Mouse (Mus musculus): Measurements from ENCODE around the gene Ell2. TPM values are rescaled to one million over a fixed set of nuclear protein-coding genes. Genes with fewer than 3 reads are reported as not detected.

Ell2 gene
- polyA plus RNA-seq, 1 experiment = 4.1 TPM

DNA sequence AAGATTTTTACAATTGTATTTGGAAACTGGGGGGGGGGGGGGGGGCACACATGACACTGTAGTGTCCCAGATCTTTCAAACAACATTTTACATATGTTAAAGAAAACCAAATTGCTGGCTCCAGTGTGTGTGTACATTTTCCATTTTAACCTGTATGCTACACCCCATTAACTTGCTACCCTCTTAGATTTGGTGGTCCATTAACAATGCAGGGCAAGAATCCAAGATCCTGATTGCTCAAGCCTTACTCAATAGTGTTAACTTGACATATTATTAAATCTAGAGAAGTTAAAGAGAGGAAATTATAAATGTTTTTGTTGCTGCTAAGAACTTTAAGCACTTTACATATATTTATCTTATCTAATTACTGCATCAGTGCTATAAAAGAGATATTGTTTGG lies 24.2 kb downstream of the Ell2 start:
- H3K27ac ChIP-seq (ENCODE audit: insufficient read depth, low read length) = no peak overlapping the region
- no peaks in the 10 kb centered on the region; the same call in 1 of the 2 replicates for H3K4me1 ChIP-seq (ENCODE audit: control insufficient read depth, insufficient read depth, insufficient read length)
- H3K4me3 ChIP-seq (ENCODE audit: extremely low read depth, insufficient read depth, insufficient read length) = no peak overlapping the region
- no peaks in the 10 kb centered on the region for H3K27me3 ChIP-seq (ENCODE audit: control insufficient read depth, insufficient read depth, low read length)
- no peaks in the 10 kb centered on the region for H3K36me3 ChIP-seq (ENCODE audit: control insufficient read depth, insufficient read depth, low read length)
- DNase-seq (ENCODE audit: low read depth in 1 of 2, low spot score in 2 of 2) = no peak
- TF ChIP-seq POLR2A (IDR thresholded peaks at IDR 0.05; ENCODE audit: low read depth, low read length) (no peak), CTCF (IDR thresholded peaks at IDR 0.05; ENCODE audit: extremely low read depth, insufficient read depth, insufficient read length, insufficient replicate concordance) (no peak)

DNA sequence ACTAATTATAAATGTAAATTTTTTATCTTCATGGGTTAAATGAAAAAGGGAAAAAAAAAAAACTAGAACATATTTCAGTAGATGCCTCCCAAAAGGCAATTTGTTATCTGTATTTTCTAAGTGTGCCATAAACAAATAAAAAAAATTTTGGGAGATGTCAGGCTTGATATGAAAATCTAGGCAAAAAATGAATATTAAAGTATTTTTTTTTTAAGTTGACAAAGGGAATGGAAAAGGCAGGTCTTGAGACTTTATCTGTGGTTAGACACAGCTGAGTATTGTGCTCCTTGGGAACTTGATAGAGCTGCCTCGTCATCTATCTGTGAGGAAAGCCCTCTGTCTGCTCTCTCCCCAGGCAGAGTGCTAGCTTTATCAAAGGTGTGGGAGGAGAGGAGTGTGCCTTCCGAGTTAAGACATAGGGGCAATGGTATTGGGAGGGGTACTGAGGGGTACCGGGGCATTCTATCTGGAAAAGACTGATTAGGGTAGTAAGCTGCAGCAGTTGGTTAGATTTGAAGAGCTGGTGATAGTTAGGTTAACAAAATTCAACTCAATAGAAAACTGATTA lies 27.1 kb downstream of the Ell2 start:
- Histone ChIP-seq H3K27me3 (ENCODE audit: control insufficient read depth, insufficient read depth, low read length) (no peaks in the 10 kb centered on the region), H3K27ac (ENCODE audit: insufficient read depth, low read length) (no peak overlapping the region), H3K36me3 (ENCODE audit: control insufficient read depth, insufficient read depth, low read length) (no peaks in the 10 kb centered on the region), H3K4me3 (ENCODE audit: extremely low read depth, insufficient read depth, insufficient read length) (no peak overlapping the region), H3K4me1 (ENCODE audit: control insufficient read depth, insufficient read depth, insufficient read length) (peaks cover 3% of the 10 kb centered on the region; the same call in 1 of the 2 replicates)
- 74% methylated on average over 3 of the region's 3 CpGs for WGBS
- TF ChIP-seq POLR2A (IDR thresholded peaks at IDR 0.05; ENCODE audit: low read depth, low read length) (no peak), CTCF (IDR thresholded peaks at IDR 0.05; ENCODE audit: extremely low read depth, insufficient read depth, insufficient read length, insufficient replicate concordance) (no peak)
- no peak for DNase-seq (ENCODE audit: low read depth in 1 of 2, low spot score in 2 of 2)

DNA sequence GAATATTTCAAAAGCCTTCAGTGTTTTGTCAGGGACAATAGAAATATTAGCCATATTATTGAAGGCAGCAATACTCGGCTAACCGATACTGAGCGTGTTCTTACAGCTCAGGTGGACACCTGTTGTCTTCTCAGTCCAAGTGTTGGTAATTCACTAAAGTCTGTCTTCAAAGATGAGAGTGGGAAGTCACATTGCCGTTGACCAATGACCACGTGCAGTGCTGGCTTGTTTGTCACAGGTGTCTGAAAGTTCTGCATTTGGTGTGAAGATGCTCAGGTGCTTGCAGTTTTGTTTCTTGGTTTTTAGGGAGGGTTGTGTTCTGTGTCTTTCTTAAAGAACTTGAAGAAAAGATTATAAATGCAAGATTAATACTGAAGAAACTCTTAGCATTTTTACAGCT lies 27.7 kb downstream of the Ell2 start:
- no peak for DNase-seq (ENCODE audit: low read depth in 1 of 2, low spot score in 2 of 2)

DNA sequence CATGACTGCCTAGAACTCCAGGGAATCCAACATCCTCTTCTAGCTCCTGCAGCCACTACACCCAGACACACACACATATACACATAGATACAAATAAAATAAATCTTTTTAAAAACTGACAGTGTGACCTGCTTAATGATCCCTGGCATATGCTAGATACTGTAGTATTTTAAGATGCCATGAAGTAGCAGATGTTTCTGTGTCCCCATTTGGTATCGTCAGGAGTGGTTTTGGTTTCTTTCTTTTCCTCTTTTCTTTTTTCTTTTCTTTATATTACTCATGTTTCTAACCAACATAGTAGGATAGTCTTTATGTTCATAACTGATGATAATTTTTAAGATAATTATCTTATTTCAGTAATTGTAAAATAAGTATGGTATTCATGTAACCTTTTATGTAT lies 29.0 kb downstream of the Ell2 start:
- Histone ChIP-seq H3K36me3 (ENCODE audit: control insufficient read depth, insufficient read depth, low read length) (no peaks in the 10 kb centered on the region), H3K27ac (ENCODE audit: insufficient read depth, low read length) (no peak overlapping the region), H3K4me3 (ENCODE audit: extremely low read depth, insufficient read depth, insufficient read length) (no peak overlapping the region), H3K4me1 (ENCODE audit: control insufficient read depth, insufficient read depth, insufficient read length) (peaks cover 3% of the 10 kb centered on the region; the same call in 1 of the 2 replicates), H3K27me3 (ENCODE audit: control insufficient read depth, insufficient read depth, low read length) (no peaks in the 10 kb centered on the region)
- DNase-seq (ENCODE audit: low read depth in 1 of 2, low spot score in 2 of 2) = no peak
- TF ChIP-seq CTCF (IDR thresholded peaks at IDR 0.05; ENCODE audit: extremely low read depth, insufficient read depth, insufficient read length, insufficient replicate concordance) (no peak), POLR2A (IDR thresholded peaks at IDR 0.05; ENCODE audit: low read depth, low read length) (no peak)
- WGBS = 67% methylated on average over 1 of the region's 1 CpGs

More for the DNA sequence above, 27.7 kb downstream of the Ell2 start:
- TF ChIP-seq CTCF (IDR thresholded peaks at IDR 0.05; ENCODE audit: extremely low read depth, insufficient read depth, insufficient read length, insufficient replicate concordance) (no peak), POLR2A (IDR thresholded peaks at IDR 0.05; ENCODE audit: low read depth, low read length) (no peak)
- no peaks in the 10 kb centered on the region for H3K27me3 ChIP-seq (ENCODE audit: control insufficient read depth, insufficient read depth, low read length)
- no peak overlapping the region for H3K27ac ChIP-seq (ENCODE audit: insufficient read depth, low read length)
- WGBS = 75% methylated on average over 5 of the region's 5 CpGs
- H3K4me3 ChIP-seq (ENCODE audit: extremely low read depth, insufficient read depth, insufficient read length) = no peak overlapping the region
- no peaks in the 10 kb centered on the region for H3K36me3 ChIP-seq (ENCODE audit: control insufficient read depth, insufficient read depth, low read length)
- H3K4me1 ChIP-seq (ENCODE audit: control insufficient read depth, insufficient read depth, insufficient read length) = peaks cover 3% of the 10 kb centered on the region; the same call in 1 of the 2 replicates

DNA sequence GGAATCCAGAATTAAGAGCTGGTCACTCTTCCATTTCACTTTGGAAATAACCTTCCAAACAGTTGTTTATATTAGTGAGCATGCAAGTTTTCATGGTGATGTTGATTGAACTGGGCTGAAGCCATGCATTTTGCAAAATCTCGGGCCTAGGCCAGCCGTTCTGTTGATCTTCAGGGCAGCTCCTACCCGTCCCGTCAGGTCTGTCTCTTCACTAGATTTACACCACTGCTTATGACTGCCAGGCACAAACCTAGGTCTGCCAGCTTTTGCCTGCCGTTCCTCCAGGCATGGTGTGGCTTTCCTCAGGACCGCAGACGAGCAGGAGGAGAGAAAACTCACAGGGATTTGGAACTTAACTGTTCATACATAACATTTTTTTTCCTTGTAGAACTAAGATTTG lies 31.4 kb downstream of the Ell2 start:
- H3K4me3 ChIP-seq (ENCODE audit: extremely low read depth, insufficient read depth, insufficient read length) = no peak overlapping the region
- H3K27ac ChIP-seq (ENCODE audit: insufficient read depth, low read length) = no peak overlapping the region
- WGBS = 82% methylated on average over 7 of the region's 7 CpGs
- no peak for DNase-seq (ENCODE audit: low read depth in 1 of 2, low spot score in 2 of 2)
- no peaks in the 10 kb centered on the region for H3K27me3 ChIP-seq (ENCODE audit: control insufficient read depth, insufficient read depth, low read length)
- TF ChIP-seq CTCF (IDR thresholded peaks at IDR 0.05; ENCODE audit: extremely low read depth, insufficient read depth, insufficient read length, insufficient replicate concordance) (no peak), POLR2A (IDR thresholded peaks at IDR 0.05; ENCODE audit: low read depth, low read length) (no peak)
- peaks cover 3% of the 10 kb centered on the region; the same call in 1 of the 2 replicates for H3K4me1 ChIP-seq (ENCODE audit: control insufficient read depth, insufficient read depth, insufficient read length)
- no peaks in the 10 kb centered on the region for H3K36me3 ChIP-seq (ENCODE audit: control insufficient read depth, insufficient read depth, low read length)

DNA sequence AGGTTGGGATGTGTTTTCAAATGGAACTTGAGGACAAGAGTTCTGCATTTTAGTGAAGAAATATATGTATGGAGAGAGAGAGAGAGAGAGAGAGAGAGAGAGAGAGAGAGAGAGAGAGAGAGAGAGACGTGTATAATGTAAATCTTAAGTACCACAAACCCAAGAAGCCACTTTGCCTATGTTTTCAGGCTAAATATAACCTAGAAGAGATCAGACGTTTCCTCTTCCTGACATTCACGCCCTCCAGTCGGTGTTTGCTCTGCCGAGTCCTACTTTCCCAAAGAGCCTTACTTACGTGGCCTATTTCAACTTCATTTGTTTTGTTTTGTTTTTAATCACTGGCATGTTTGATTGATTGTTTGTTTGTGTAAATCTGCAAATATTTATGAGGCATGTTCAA lies 32.0 kb downstream of the Ell2 start:
- no peaks in the 10 kb centered on the region for H3K36me3 ChIP-seq (ENCODE audit: control insufficient read depth, insufficient read depth, low read length)
- no peaks in the 10 kb centered on the region for H3K27me3 ChIP-seq (ENCODE audit: control insufficient read depth, insufficient read depth, low read length)
- no peak overlapping the region for H3K27ac ChIP-seq (ENCODE audit: insufficient read depth, low read length)
- no peak for DNase-seq (ENCODE audit: low read depth in 1 of 2, low spot score in 2 of 2)
- TF ChIP-seq POLR2A (IDR thresholded peaks at IDR 0.05; ENCODE audit: low read depth, low read length) = no peak
- no peak for TF ChIP-seq CTCF (IDR thresholded peaks at IDR 0.05; ENCODE audit: extremely low read depth, insufficient read depth, insufficient read length, insufficient replicate concordance)
- H3K4me1 ChIP-seq (ENCODE audit: control insufficient read depth, insufficient read depth, insufficient read length) = peaks cover 3% of the 10 kb centered on the region; the same call in 1 of the 2 replicates
- H3K4me3 ChIP-seq (ENCODE audit: extremely low read depth, insufficient read depth, insufficient read length) = no peak overlapping the region
- WGBS = 14% methylated on average over 6 of the region's 6 CpGs

DNA sequence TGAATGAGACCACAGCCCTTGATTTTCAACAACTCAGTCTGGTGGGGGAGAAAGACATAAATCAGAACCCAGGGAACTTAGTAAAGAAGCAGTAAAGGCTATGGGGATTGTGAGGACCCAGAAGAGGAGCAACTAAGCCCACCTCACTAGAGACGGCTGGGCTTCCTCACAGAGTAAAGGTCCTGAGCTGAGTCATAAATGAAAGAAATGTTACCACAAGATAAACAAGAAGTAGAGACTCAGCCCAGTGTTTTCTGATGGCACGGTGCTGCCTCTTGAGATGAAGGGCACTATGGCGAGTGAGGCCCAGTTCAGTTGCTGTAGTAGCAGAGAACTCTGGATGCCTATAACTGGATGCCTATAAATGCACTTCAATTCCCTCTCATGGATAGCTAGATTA lies 32.4 kb downstream of the Ell2 start:
- 38% methylated on average over 3 of the region's 3 CpGs for WGBS
- H3K36me3 ChIP-seq (ENCODE audit: control insufficient read depth, insufficient read depth, low read length) = no peaks in the 10 kb centered on the region
- H3K4me3 ChIP-seq (ENCODE audit: extremely low read depth, insufficient read depth, insufficient read length) = no peak overlapping the region
- no peak for TF ChIP-seq CTCF (IDR thresholded peaks at IDR 0.05; ENCODE audit: extremely low read depth, insufficient read depth, insufficient read length, insufficient replicate concordance)
- no peak for TF ChIP-seq POLR2A (IDR thresholded peaks at IDR 0.05; ENCODE audit: low read depth, low read length)
- no peaks in the 10 kb centered on the region for H3K27me3 ChIP-seq (ENCODE audit: control insufficient read depth, insufficient read depth, low read length)
- H3K27ac ChIP-seq (ENCODE audit: insufficient read depth, low read length) = no peak overlapping the region
- peaks cover 3% of the 10 kb centered on the region; the same call in 1 of the 2 replicates for H3K4me1 ChIP-seq (ENCODE audit: control insufficient read depth, insufficient read depth, insufficient read length)
- DNase-seq (ENCODE audit: low read depth in 1 of 2, low spot score in 2 of 2) = no peak
